Mouse (Mus musculus) midbrain, embryonic 14.5 days (tissue): ENCODE data around the gene Pdgfa. TPM values are rescaled to one million over a fixed set of nuclear protein-coding genes. Genes with fewer than 3 reads are reported as not detected.

Experiments
- ATAC-seq: fragments of 200-750 bp; cut with Nextera tagmentation; 2 replicates; pipeline ENCODE4 v1.8.0; 2017; ENCODE audit warnings: moderate number of reproducible peaks, moderate library complexity; ENCODE audit not compliant: low FRiP score, low TSS enrichment
- DNase-seq: peaks from one replicate; pipeline ENCODE4 v3.0.0-alpha.2; 2015
- H3K27ac ChIP-seq: fragments of 300-500 bp; sonication (generic); replicated peaks from 2 replicates; pipeline ENCODE4 v1.5.1; 2014; ENCODE audit warnings: mild to moderate bottlenecking, low read depth, low read length, moderate library complexity
- H3K27me3 ChIP-seq: fragments of 300-500 bp; sonication (generic); 2 replicates; pipeline ENCODE4 v1.6.1; 2014; ENCODE audit warnings: low read length, control low read depth, mixed read lengths; ENCODE audit not compliant: control insufficient read depth, insufficient read depth
- H3K36me3 ChIP-seq: fragments of 300-500 bp; sonication (generic); 2 replicates; pipeline ENCODE4 v1.6.1; 2014; ENCODE audit warnings: low read length, control low read depth; ENCODE audit not compliant: control insufficient read depth, insufficient read depth
- H3K4me1 ChIP-seq: fragments of 300-500 bp; sonication (generic); 2 replicates; pipeline ENCODE4 v1.6.1; 2014; ENCODE audit warnings: mild to moderate bottlenecking, antibody characterized with exemption, low read length, control low read depth; ENCODE audit not compliant: control insufficient read depth, insufficient read depth
- H3K4me2 ChIP-seq: fragments of 300-500 bp; sonication (generic); 2 replicates; pipeline ENCODE4 v1.6.1; 2014; ENCODE audit warnings: mild to moderate bottlenecking, low read length, moderate library complexity
- H3K4me3 ChIP-seq: fragments of 300-500 bp; sonication (generic); replicated peaks from 2 replicates; pipeline ENCODE4 v1.5.1; 2014; ENCODE audit warnings: low read depth, low read length
- H3K9ac ChIP-seq: fragments of 300-500 bp; sonication (generic); replicated peaks from 2 replicates; pipeline ENCODE4 v1.6.1; 2014; ENCODE audit warnings: mild to moderate bottlenecking, low read length, moderate library complexity
- H3K9me3 ChIP-seq: fragments of 300-500 bp; sonication (generic); 2 replicates; pipeline ENCODE4 v1.6.1; 2016; ENCODE audit warnings: low read length, control low read depth, mixed read lengths; ENCODE audit not compliant: control insufficient read depth
- WGBS: fragments of 180-500 bp; shearing (Covaris S2); extraction: QIAGEN DNeasy Blood & Tissue Kit; methylation state at CpG from one replicate; pipeline ENCODE4 v1.1.7; 2014; 5-methylcytosine and 5-hydroxymethylcytosine counted together
- polyA plus RNA-seq: library from polyadenylated mRNA; unstranded; fragments of >200 nt; fragmentation: Nextera tagmentation; extraction: Ambion mirVana; gene quantifications from 2 replicates; pipeline ENCODE4 v1.2.1, GENCODE M21; 2014

Gene Pdgfa
- polyA plus RNA-seq, 1 experiment from 2014 or later = 16.2 TPM

GRCm38 (mm10) chr5:139024351-139025105 lies 27.4 kb upstream of the Pdgfa start:
- WGBS = 82% methylated on average over 12 of the region's 12 CpGs
- Histone ChIP-seq H3K4me1 (no peaks in the 10 kb centered on the region), H3K27ac (no peak overlapping the region), H3K27me3 (no peaks in the 10 kb centered on the region), H3K4me3 (no peak overlapping the region), H3K9ac (no peak overlapping the region), H3K9me3 (no peaks in the 10 kb centered on the region), H3K36me3 (0 out of 2 replicates have a peak, but pooled peaks cover 3% of the 10 kb centered on the region), H3K4me2 (no peak overlapping the region)
- DNase-seq (no peak), ATAC-seq (no peak)

- WGBS = 73% methylated on average over 6 of the region's 6 CpGs
- no peaks in the 10 kb centered on the region for H3K4me1 ChIP-seq
- peaks cover 20% of the 10 kb centered on the region for H3K36me3 ChIP-seq
- H3K9me3 ChIP-seq = no peaks in the 10 kb centered on the region
- no peak for ATAC-seq
- H3K4me2 ChIP-seq = no peak overlapping the region
- H3K27me3 ChIP-seq = no peaks in the 10 kb centered on the region
- no peak for DNase-seq
- H3K9ac ChIP-seq = no peak overlapping the region
- H3K27ac ChIP-seq = no peak overlapping the region
- no peak overlapping the region for H3K4me3 ChIP-seq
These were observed 23.4 kb upstream of the Pdgfa start for GRCm38 (mm10) chr5:139020595-139020994.

GRCm38 (mm10) chr5:139017371-139018124 lies 20.4 kb upstream of the Pdgfa start:
- no peaks in the 10 kb centered on the region for H3K4me1 ChIP-seq
- H3K27ac ChIP-seq = no peak overlapping the region
- H3K9ac ChIP-seq = no peak overlapping the region
- DNase-seq = no peak
- 84% methylated on average over 15 of the region's 15 CpGs for WGBS
- ATAC-seq = no peak
- no peaks in the 10 kb centered on the region for H3K9me3 ChIP-seq
- no peaks in the 10 kb centered on the region for H3K27me3 ChIP-seq
- H3K36me3 ChIP-seq = peaks cover 20% of the 10 kb centered on the region
- H3K4me3 ChIP-seq = no peak overlapping the region
- H3K4me2 ChIP-seq = no peak overlapping the region

DNA sequence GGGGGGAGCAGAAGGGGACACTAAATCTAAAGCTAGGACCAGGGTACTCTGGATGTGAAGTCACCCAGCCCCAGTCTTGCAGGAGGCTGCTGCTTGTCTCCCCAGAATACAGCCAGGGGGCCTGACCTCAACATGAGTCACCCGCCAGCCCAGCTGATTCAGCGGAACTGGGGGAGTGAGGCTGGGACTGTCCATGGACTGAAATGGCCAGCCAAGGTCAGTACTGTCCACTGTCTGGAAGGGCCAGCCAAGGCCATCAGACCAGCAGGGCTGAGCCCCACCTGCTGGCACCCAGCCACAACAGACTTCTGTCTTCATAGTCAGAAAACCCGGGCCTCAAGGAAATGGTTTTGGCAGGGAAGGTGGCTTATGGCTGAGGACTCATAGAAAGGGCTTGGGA lies 17.9 kb upstream of the Pdgfa start:
- 80% methylated on average over 3 of the region's 3 CpGs for whole genome bisulfite sequencing
- no peak overlapping the region for H3K4me2 ChIP-seq
- no peak overlapping the region for H3K27ac ChIP-seq
- no peak overlapping the region for H3K4me3 ChIP-seq
- H3K27me3 ChIP-seq = no peaks in the 10 kb centered on the region
- ATAC-seq = no peak
- no peak for DNase-seq
- H3K4me1 ChIP-seq = no peaks in the 10 kb centered on the region
- no peaks in the 10 kb centered on the region for H3K9me3 ChIP-seq
- peaks cover 20% of the 10 kb centered on the region for H3K36me3 ChIP-seq
- H3K9ac ChIP-seq = no peak overlapping the region

GRCm38 (mm10) chr5:139010649-139011048 lies 13.5 kb upstream of the Pdgfa start:
- no peak for ATAC-seq
- 72% methylated on average over 2 of the region's 2 CpGs for WGBS
- Histone ChIP-seq H3K4me2 (no peak overlapping the region), H3K9me3 (no peaks in the 10 kb centered on the region), H3K4me1 (no peaks in the 10 kb centered on the region), H3K9ac (no peak overlapping the region), H3K4me3 (no peak overlapping the region), H3K27me3 (no peaks in the 10 kb centered on the region), H3K36me3 (no peaks in the 10 kb centered on the region), H3K27ac (no peak overlapping the region)
- no peak for DNase-seq

DNA sequence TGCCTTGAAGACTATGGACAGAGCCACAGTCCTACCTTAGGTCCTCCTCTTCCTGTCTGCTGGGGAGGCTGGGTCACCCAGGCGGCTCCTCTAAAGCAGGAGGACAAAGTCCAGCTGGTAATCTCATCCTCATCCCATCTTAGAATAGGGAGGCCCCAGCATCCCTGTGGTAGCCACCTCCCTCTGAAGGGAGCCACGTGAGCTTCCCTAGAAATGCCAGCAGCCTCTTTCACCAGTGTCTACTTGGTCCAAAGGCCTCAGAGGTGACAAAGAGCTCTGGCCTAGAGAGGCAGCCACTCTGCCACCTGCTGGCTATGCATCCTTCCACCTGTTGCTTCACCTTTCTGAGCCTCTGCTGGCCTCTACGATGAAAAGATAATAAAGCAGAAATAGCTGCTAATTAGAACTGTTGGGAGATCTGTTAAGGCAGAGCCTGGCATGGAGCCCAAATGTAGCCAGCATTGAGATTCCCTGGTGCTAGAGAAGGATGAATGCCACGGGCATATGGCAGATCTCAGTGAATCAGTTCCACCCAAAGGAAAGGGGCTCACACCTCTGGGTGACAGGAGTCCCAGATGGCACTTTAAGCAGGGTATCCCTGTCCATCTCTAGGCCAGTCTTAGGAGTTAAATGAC lies 10.1 kb upstream of the Pdgfa start:
- Histone ChIP-seq H3K4me3 (no peak overlapping the region), H3K27me3 (no peaks in the 10 kb centered on the region), H3K4me2 (no peak overlapping the region), H3K27ac (no peak overlapping the region), H3K9me3 (peaks cover under 1% of the 10 kb centered on the region; the same call in 1 of the 2 replicates), H3K9ac (no peak overlapping the region), H3K36me3 (no peaks in the 10 kb centered on the region), H3K4me1 (no peaks in the 10 kb centered on the region)
- DNase-seq (no peak), ATAC-seq (no peak)
- WGBS = 63% methylated on average over 4 of the region's 4 CpGs

GRCm38 (mm10) chr5:139004588-139004987 lies 7.4 kb upstream of the Pdgfa start:
- Histone ChIP-seq H3K36me3 (no peaks in the 10 kb centered on the region), H3K4me2 (no peak overlapping the region), H3K9me3 (peaks cover 4% of the 10 kb centered on the region), H3K4me3 (no peak overlapping the region), H3K27ac (no peak overlapping the region), H3K4me1 (no peaks in the 10 kb centered on the region), H3K9ac (no peak overlapping the region), H3K27me3 (peaks cover 10% of the 10 kb centered on the region)
- DNase-seq (no peak), ATAC-seq (no peak)
- WGBS = 83% methylated on average over 6 of the region's 6 CpGs

GRCm38 (mm10) chr5:138999716-139000115 lies 2.5 kb upstream of the Pdgfa start:
- no peak for DNase-seq
- no peak for ATAC-seq
- Histone ChIP-seq H3K4me3 (no peak overlapping the region), H3K27ac (no peak overlapping the region), H3K4me1 (peaks cover 20% of the 10 kb centered on the region), H3K9me3 (peaks cover 4% of the 10 kb centered on the region), H3K27me3 (peaks cover 45% of the 10 kb centered on the region), H3K9ac (no peak overlapping the region), H3K36me3 (no peaks in the 10 kb centered on the region), H3K4me2 (no peak overlapping the region)
- 76% methylated on average over 7 of the region's 7 CpGs for WGBS
